Mouse (Mus musculus) G1E (cell line): ENCODE measurements around the gene Scn3a.

Experiments
- CTCF ChIP-seq: IDR thresholded peaks from 2 replicates; pipeline ENCODE4 v1.5.1; 2012; ENCODE audit warnings: low read depth, low read length, inconsistent platforms, mixed read lengths
- POLR2AphosphoS5 ChIP-seq: IDR thresholded peaks from 2 replicates; pipeline ENCODE4 v1.6.1; 2012; ENCODE audit warnings: low read depth, low read length, inconsistent platforms; ENCODE audit not compliant: insufficient replicate concordance

DNA sequence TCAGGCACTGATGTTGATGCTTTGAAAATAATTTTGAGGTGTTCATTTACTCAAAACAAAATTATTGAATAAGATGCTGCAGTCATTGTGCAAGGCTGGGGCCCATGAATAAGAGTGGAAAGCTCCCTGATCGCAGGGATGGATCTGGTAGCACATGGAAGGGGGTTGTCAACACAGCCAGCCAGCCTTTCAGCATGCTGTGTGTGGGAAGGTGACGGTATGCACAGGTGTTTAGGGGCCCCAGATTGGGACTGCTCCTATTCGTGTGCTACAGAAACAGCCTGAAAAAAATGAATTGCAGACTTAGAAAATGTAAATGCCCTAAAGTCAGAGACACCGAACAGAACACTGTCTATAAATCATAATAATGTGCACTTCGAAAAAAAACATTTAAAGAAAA is 20.3 kb upstream of the Scn3a start:
- TF ChIP-seq CTCF: no peak
- TF ChIP-seq POLR2AphosphoS5: no peak
